Mouse (Mus musculus) heart, embryonic 10.5 days (tissue): ENCODE measurements around the gene S100a10. TPM values are rescaled to one million over a fixed set of nuclear protein-coding genes. Genes with fewer than 3 reads are reported as not detected.

Source experiments
- DNase-seq: peaks from one replicate; pipeline ENCODE4 v3.0.0-alpha.2; 2017; ENCODE audit warnings: low spot score
- H3K27ac ChIP-seq: fragments of 300-500 bp; sonication (generic); 2 replicates; pipeline ENCODE4 v1.5.1; 2016; ENCODE audit warnings: mild to moderate bottlenecking
- H3K27me3 ChIP-seq: fragments of 300-500 bp; sonication (generic); 2 replicates; pipeline ENCODE4 v1.6.1; 2016; ENCODE audit warnings: mild to moderate bottlenecking; ENCODE audit not compliant: poor library complexity, insufficient read depth, severe bottlenecking
- H3K36me3 ChIP-seq: fragments of 300-500 bp; sonication (generic); 2 replicates; pipeline ENCODE4 v1.6.1; 2016; ENCODE audit warnings: mild to moderate bottlenecking, moderate library complexity
- H3K4me1 ChIP-seq: fragments of 300-500 bp; sonication (generic); 2 replicates; pipeline ENCODE4 v1.6.1; 2016; ENCODE audit warnings: mild to moderate bottlenecking
- H3K4me3 ChIP-seq: fragments of 300-500 bp; sonication (generic); 2 replicates; pipeline ENCODE4 v1.5.1; 2016; ENCODE audit warnings: mild to moderate bottlenecking, moderate library complexity
- H3K9me3 ChIP-seq: fragments of 300-500 bp; sonication (generic); 2 replicates; pipeline ENCODE4 v1.6.1; 2016; ENCODE audit warnings: mild to moderate bottlenecking, moderate library complexity
- WGBS: fragments of 180-500 bp; shearing (Covaris S2); methylation state at CpG from one replicate; pipeline ENCODE4 v1.1.7; 2016; 5-methylcytosine and 5-hydroxymethylcytosine counted together
- polyA plus RNA-seq: library from polyadenylated mRNA; unstranded; fragments of >200 nt; fragmentation: Nextera tagmentation; extraction: Ambion mirVana; gene quantifications from 2 replicates; pipeline ENCODE4 v1.2.1, GENCODE M21; 2016

S100a10 gene
- polyA plus RNA-seq, 1 experiment from 2014 or later = 203 TPM

DNA sequence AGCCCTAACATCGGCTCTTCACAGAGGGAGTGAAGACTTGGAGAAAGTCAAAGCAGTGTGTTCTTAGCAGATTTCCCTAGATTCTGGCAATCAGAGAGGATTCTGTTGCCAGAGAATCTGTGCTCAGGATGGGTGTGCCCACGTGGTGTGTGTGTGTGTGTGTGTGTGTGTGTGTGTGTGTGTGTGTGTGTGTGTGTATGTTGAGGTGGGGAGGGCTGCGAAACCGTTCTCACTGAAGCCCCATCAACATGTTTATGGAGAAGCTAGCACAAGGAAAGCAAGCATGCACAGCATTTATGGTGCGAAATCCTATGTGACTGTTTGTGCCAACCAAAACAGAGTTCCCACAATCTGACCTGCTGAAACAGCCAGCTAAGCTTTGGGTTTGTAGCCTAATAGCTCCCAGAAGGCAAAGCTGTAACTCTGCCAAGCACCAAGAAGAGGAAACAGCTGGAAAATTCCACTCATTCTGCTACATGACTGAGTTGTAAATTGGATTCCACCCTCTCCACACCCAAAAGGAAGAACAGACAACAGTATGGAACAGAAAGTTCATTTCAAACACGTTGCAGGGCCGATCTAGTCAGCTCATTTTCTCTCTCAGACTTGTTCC, 13.7 kb downstream of the S100a10 start:
- no peak for DNase-seq
- Histone ChIP-seq H3K4me1 (no peaks in the 10 kb centered on the region), H3K27ac (no peak overlapping the region), H3K27me3 (no peaks in the 10 kb centered on the region), H3K4me3 (no peak overlapping the region), H3K9me3 (no peaks in the 10 kb centered on the region), H3K36me3 (peaks cover 9% of the 10 kb centered on the region; the same call in 1 of the 2 replicates)
- 59% methylated on average over 7 of the region's 7 CpGs for WGBS

DNA sequence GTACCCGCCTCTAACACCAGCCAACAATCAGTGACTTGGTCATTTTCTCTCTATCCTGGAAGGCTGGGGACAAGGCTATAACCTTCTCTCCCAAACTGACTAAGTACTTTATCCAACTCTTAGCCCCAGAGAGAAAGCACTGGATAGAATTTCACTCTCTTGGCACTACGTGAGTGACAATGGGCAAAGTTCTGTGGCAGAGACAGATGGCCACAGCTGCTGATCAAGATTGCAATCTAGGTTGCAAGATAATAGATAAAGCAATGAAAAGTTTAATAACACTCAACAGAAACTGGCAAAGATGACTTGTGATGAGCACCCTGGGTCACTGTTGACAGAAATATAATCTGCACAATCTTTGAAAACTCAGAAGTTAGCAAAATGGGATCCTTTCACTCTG, 14.2 kb downstream of the S100a10 start:
- Histone ChIP-seq H3K4me1 (no peaks in the 10 kb centered on the region), H3K27ac (no peak overlapping the region), H3K4me3 (no peak overlapping the region), H3K9me3 (no peaks in the 10 kb centered on the region), H3K27me3 (no peaks in the 10 kb centered on the region), H3K36me3 (peaks cover 8% of the 10 kb centered on the region; the same call in 1 of the 2 replicates)
- 55% methylated on average over 2 of the region's 2 CpGs for WGBS
- DNase-seq = no peak

DNA sequence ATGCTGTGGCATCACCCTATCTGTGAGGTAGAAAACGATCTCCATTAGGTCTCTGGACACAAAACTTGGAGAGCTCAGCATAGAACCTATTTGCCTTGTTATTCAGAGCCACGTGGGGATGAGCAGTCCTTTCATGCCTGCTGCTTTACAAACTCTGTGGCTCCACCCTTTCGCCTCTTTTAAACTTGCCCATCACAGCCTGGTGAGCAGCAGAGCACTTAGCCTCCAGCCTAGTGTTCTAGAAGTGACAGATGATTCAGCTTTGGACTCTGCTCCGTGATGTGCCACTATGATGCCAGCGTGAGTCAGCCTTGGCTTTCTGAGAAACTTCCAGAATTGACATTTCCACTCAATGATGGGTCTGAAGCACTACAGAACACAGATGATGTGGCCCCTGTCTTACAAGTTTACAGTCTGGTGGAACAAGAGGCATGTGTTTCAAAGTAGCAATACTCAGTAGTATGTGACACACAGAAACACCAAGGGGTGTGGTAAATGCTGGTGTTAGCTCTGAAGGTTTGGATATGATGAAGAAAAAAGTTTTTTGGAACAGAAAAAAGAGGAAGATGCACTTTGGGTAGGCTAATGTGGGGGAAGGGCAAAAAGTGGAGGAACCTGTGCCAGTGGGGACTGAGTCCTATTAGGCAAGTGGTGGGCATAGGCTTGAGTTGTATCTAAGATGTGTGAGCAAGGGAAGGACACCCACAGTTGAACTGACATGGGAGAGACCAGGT, 17.3 kb downstream of the S100a10 start:
- no peak for DNase-seq
- Histone ChIP-seq H3K4me3 (no peak overlapping the region), H3K9me3 (no peaks in the 10 kb centered on the region), H3K27me3 (no peaks in the 10 kb centered on the region), H3K36me3 (no peaks in the 10 kb centered on the region), H3K4me1 (no peaks in the 10 kb centered on the region), H3K27ac (no peak overlapping the region)
- 70% methylated on average over 5 of the region's 5 CpGs for WGBS

DNA sequence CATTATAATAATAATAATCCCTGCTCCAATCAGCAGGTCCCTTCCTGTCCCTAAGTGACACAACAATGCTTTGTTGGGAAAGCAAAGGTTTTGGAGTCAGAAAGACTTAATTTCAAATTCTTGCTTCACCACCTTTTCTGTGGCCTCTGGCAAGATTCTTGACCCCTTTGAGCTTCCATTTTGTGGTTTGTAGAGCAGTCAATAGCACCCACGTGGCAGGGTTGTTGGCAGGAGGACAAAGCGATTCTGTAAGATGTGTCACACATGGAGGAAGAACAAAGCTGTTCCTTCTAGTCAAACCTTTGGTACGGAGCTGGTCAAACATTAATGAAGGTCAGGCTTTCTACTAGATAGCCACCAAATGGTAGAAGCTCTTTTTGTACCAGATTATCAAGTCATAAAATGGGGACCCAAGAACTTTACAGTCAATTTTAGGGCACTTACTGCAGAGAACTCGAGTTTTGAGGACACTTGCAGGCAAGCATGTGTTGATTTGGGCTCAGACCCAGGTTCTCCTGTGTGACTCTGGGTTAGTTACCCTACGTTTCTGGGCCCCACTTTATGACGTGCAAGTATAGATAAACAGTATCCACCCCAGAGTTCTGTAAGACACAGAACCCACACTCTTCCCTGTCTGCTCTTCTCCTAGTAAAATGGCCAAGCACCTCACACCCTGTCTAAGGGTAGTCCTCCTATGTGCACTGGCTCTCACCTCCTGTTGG, 24.6 kb downstream of the S100a10 start:
- WGBS = 79% methylated on average over 6 of the region's 6 CpGs
- H3K4me1 ChIP-seq = no peaks in the 10 kb centered on the region
- no peak overlapping the region for H3K27ac ChIP-seq
- DNase-seq = no peak
- H3K36me3 ChIP-seq = no peaks in the 10 kb centered on the region
- no peaks in the 10 kb centered on the region for H3K9me3 ChIP-seq
- H3K27me3 ChIP-seq = no peaks in the 10 kb centered on the region
- H3K4me3 ChIP-seq = no peak overlapping the region

DNA sequence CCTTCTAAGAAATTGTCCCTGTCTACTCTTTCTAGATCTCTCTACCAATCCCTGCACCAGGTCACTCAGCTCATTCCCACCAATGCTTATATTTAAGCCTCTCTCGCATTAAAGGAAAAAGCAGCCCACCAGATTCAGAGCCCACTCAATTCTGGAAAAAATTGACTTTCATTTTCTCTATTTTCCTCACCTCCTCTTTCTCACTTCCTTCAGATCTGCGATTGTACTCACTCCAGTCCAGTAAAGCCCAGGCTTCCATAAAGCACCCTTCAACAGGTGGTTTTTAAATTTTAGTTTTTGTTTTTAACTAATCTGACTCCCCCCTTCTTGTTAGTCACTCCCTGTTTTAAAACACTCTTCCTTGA, 25.1 kb downstream of the S100a10 start:
- no peak overlapping the region for H3K4me3 ChIP-seq
- H3K4me1 ChIP-seq = no peaks in the 10 kb centered on the region
- no peaks in the 10 kb centered on the region for H3K36me3 ChIP-seq
- no peak for DNase-seq
- 78% methylated on average over 2 of the region's 2 CpGs for WGBS
- no peak overlapping the region for H3K27ac ChIP-seq
- H3K9me3 ChIP-seq = no peaks in the 10 kb centered on the region
- H3K27me3 ChIP-seq = no peaks in the 10 kb centered on the region

DNA sequence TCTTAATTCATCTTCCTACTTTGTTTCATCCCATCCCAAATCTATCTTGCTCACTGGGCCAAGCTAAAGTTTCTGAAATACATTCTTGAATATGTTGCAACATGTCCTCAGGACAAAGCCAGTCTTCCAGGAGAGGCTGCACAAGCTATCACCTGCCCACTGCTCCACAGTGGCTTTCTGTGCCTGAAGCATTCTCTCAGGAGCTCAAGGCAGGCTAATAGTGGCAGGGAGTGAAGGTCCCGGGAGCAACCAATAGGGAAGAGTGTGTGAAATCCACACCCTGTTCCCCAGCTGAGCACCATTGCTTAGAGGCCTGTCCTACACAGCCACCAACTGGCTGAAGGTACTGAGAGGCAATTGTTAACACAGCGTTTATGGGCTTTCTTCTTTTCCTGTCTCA, 26.1 kb downstream of the S100a10 start:
- DNase-seq = no peak
- H3K27ac ChIP-seq = no peak overlapping the region
- WGBS = 44% methylated on average over 2 of the region's 2 CpGs
- no peaks in the 10 kb centered on the region for H3K4me1 ChIP-seq
- no peaks in the 10 kb centered on the region for H3K9me3 ChIP-seq
- H3K4me3 ChIP-seq = no peak overlapping the region
- H3K36me3 ChIP-seq = no peaks in the 10 kb centered on the region
- no peaks in the 10 kb centered on the region for H3K27me3 ChIP-seq

DNA sequence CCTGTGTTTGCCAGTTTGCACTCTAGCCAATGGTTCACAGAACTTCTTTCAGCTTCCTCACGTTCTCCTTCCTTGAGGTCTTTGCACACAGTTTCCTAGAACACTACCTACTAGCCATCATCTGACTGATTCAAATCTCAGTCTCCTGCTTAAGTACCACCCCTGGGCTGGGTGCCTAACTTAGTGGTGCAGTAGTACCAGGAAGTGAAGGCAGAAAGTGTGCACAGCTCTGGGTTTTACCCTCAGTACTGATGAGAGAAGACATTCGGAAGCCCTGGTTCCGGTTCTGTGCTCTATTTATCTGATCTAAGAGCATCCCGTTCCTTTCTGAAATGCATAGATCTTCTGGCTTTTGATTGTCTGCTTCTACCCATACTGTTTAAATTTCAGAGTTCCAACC, 26.8 kb downstream of the S100a10 start:
- DNase-seq = no peak
- Histone ChIP-seq H3K9me3 (no peaks in the 10 kb centered on the region), H3K27me3 (no peaks in the 10 kb centered on the region), H3K4me3 (no peak overlapping the region), H3K27ac (no peak overlapping the region), H3K36me3 (no peaks in the 10 kb centered on the region), H3K4me1 (no peaks in the 10 kb centered on the region)
- 78% methylated on average over 4 of the region's 4 CpGs for WGBS

DNA sequence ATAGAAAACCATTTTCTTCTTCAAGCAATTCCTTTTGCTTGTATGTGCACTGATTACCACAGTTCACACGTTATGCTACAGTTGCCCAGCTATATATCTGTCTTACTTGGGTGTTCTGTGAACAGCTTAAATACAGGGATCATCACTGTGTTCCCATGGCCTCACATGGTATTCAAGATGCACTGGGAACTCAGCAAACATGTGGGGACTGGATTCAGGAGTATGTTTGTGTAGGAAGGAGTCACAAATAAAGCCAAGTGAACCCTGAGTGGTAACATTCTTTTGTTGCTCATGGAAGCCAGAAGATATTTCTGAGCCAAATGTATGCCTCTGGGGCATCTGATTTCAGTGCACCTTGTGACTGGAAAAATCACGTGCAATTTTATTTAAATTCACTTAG, 28.2 kb downstream of the S100a10 start:
- no peak for DNase-seq
- WGBS = 67% methylated on average over 2 of the region's 2 CpGs
- Histone ChIP-seq H3K4me3 (no peak overlapping the region), H3K27ac (no peak overlapping the region), H3K27me3 (no peaks in the 10 kb centered on the region), H3K36me3 (no peaks in the 10 kb centered on the region), H3K4me1 (no peaks in the 10 kb centered on the region), H3K9me3 (no peaks in the 10 kb centered on the region)

DNA sequence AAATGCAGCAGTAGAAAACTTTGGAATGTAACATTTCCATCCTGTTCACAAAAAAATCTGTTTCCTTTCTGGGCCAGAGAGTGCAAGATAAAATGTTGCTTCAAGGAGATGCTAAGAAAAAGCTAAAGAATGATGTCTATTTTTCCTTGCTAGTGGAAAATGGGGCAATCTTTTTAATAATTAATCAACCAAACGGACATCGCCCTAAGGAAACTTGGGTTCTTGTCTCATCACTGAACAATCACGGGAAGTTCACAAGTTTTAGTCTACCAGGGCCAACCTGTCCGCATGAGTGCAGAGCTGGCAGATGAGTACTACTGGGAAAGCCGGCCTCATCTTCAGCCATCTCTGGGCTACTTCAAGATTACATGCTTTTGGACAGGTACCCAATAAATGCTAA, 34.7 kb downstream of the S100a10 start:
- H3K36me3 ChIP-seq = no peaks in the 10 kb centered on the region
- H3K4me3 ChIP-seq = no peak overlapping the region
- no peaks in the 10 kb centered on the region for H3K9me3 ChIP-seq
- H3K27me3 ChIP-seq = no peaks in the 10 kb centered on the region
- H3K27ac ChIP-seq = no peak overlapping the region
- no peak for DNase-seq
- 80% methylated on average over 5 of the region's 5 CpGs for WGBS
- no peaks in the 10 kb centered on the region for H3K4me1 ChIP-seq

DNA sequence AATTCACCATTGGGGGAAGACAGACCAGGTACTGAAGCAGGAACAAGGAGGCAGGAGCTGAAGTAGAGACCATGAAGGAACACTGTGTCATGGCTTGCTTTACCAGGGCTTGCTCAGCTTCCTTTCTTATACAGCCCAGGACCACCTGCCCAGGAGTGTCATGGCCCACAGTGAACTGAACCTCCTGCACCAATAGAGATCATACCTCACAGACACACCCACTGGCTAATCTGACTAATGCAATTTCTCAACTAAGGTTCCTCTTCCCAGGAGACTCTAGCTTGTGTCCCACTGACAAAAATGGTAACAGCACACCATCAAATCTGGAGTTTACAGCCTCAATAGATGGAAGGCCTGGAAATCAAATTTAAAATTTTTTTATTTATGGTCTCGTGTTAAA, 35.4 kb downstream of the S100a10 start:
- Histone ChIP-seq H3K36me3 (no peaks in the 10 kb centered on the region), H3K4me1 (no peaks in the 10 kb centered on the region), H3K9me3 (no peaks in the 10 kb centered on the region), H3K4me3 (no peak overlapping the region), H3K27me3 (no peaks in the 10 kb centered on the region), H3K27ac (no peak overlapping the region)
- WGBS = 73% methylated on average over 1 of the region's 1 CpGs
- DNase-seq = no peak

DNA sequence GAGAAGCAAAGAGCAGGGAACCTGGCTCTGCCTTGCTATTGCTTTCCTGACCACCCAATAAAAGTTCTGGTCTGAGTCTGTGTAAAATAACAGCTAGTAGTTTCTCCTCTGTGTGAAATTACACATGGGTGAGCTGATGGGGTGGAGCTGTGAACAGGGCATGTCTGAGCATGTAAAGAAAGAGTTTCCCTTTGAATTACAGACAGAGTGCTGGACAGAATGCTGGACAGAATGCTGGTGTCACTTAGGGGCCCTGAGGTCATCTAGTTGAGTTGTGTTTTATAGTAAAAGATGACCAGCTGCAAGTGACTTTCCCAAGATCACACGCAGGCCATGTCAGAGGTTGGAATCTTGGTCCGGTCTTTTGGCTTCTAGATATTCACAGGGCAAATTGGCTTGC, 37.2 kb downstream of the S100a10 start:
- no peaks in the 10 kb centered on the region for H3K9me3 ChIP-seq
- no peak overlapping the region for H3K4me3 ChIP-seq
- WGBS = 89% methylated on average over 2 of the region's 2 CpGs
- no peak overlapping the region for H3K27ac ChIP-seq
- no peaks in the 10 kb centered on the region for H3K4me1 ChIP-seq
- H3K27me3 ChIP-seq = no peaks in the 10 kb centered on the region
- no peaks in the 10 kb centered on the region for H3K36me3 ChIP-seq
- DNase-seq = no peak

DNA sequence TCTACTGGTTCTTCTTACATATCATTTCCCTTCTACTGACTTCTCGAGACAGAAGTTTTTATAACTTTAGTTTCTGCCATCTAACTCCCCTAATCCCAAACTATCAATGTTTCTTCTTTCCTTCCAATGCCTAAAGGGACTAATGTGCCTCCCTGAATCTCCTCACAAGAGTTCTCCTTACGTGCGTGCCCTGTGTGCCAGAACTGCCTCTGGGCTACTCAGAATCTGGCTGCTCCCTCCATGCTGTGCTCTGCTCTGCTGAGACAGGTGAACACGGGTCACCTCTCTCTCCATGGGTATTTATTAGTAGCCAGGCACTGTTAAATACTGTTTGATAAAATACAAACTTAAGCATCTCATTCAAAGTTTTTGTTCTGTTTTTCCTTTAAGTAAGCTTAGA, 38.1 kb downstream of the S100a10 start:
- no peak for DNase-seq

DNA sequence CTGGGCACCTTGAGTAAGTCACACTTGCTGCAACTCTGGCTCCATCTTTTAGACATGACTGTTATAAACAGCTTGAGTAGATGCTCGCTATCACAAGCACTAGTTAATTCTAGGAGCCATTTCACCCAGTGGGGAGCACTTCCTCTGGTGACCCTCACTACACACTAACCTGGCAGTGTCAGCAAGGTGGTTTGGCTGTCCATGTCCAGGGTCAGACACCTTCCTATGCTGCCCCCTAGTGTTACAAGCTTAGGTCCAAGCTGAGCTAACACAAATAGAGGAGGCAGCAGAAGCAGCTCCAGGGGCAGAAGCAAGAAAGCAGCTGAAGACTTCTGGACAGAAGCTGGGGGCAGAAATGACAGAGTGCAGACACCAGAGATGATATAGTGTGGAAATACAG, 38.6 kb downstream of the S100a10 start:
- Histone ChIP-seq H3K27me3 (no peaks in the 10 kb centered on the region), H3K4me3 (no peak overlapping the region), H3K36me3 (no peaks in the 10 kb centered on the region), H3K4me1 (no peaks in the 10 kb centered on the region), H3K27ac (no peak overlapping the region), H3K9me3 (no peaks in the 10 kb centered on the region)
- peak; percentile 77 for DNase-seq
- WGBS = 48% methylated on average over 1 of the region's 1 CpGs

More for the DNA sequence above, 38.1 kb downstream of the S100a10 start:
- Histone ChIP-seq H3K4me1 (no peaks in the 10 kb centered on the region), H3K9me3 (no peaks in the 10 kb centered on the region), H3K4me3 (no peak overlapping the region), H3K36me3 (no peaks in the 10 kb centered on the region), H3K27ac (no peak overlapping the region), H3K27me3 (no peaks in the 10 kb centered on the region)
- WGBS = 81% methylated on average over 4 of the region's 4 CpGs
